Mouse (Mus musculus) liver, embryonic 13.5 days (tissue): Measurements from ENCODE around the gene Ctsc. TPM values are rescaled to one million over a fixed set of nuclear protein-coding genes. Genes with fewer than 3 reads are reported as not detected.

Experiments used
- ATAC-seq: fragments of 200-750 bp; cut with Nextera tagmentation; 2 replicates; pipeline ENCODE4 v1.8.0; 2017; ENCODE audit warnings: low read depth, mild to moderate bottlenecking, moderate number of reproducible peaks, moderate library complexity
- DNase-seq: peaks from one replicate; pipeline ENCODE4 v3.0.0; 2022
- H3K27ac ChIP-seq: fragments of 300-500 bp; sonication (generic); 2 replicates; pipeline ENCODE4 v1.5.1; 2015; ENCODE audit warnings: moderate library complexity, mild to moderate bottlenecking, inconsistent platforms
- H3K27me3 ChIP-seq: fragments of 300-500 bp; sonication (generic); 2 replicates; pipeline ENCODE4 v1.6.1; 2015; ENCODE audit warnings: mild to moderate bottlenecking, inconsistent platforms
- H3K36me3 ChIP-seq: fragments of 300-500 bp; sonication (generic); 2 replicates; pipeline ENCODE4 v1.6.1; 2015; ENCODE audit warnings: mild to moderate bottlenecking, inconsistent platforms
- H3K4me1 ChIP-seq: fragments of 300-500 bp; sonication (generic); replicated peaks from 2 replicates; pipeline ENCODE4 v1.6.1; 2015; ENCODE audit warnings: inconsistent platforms
- H3K4me2 ChIP-seq: fragments of 300-500 bp; sonication (generic); 2 replicates; pipeline ENCODE4 v1.6.1; 2015; ENCODE audit warnings: inconsistent platforms, mild to moderate bottlenecking, moderate library complexity
- H3K4me3 ChIP-seq: fragments of 300-500 bp; sonication (generic); replicated peaks from 2 replicates; pipeline ENCODE4 v1.5.1; 2015; ENCODE audit warnings: mild to moderate bottlenecking, inconsistent platforms
- H3K9ac ChIP-seq: fragments of 300-500 bp; sonication (generic); 2 replicates; pipeline ENCODE4 v1.6.1; 2015; ENCODE audit warnings: mild to moderate bottlenecking, inconsistent platforms
- H3K9me3 ChIP-seq: fragments of 300-500 bp; sonication (generic); replicated peaks from 2 replicates; pipeline ENCODE4 v1.6.1; 2016; ENCODE audit warnings: inconsistent platforms
- WGBS: fragments of 180-500 bp; shearing (Covaris S2); methylation state at CpG from one replicate; pipeline ENCODE4 v1.1.7; 2015; ENCODE audit not compliant: insufficient replicate concordance; 5-methylcytosine and 5-hydroxymethylcytosine counted together
- polyA plus RNA-seq: library from polyadenylated mRNA; unstranded; fragments of >200 nt; fragmentation: Nextera tagmentation; extraction: Ambion mirVana; gene quantifications from 2 replicates; pipeline ENCODE4 v1.2.1, GENCODE M21; 2015

The Ctsc gene
- polyA plus RNA-seq, 1 experiment from 2014 or later: 56.9 TPM

DNA sequence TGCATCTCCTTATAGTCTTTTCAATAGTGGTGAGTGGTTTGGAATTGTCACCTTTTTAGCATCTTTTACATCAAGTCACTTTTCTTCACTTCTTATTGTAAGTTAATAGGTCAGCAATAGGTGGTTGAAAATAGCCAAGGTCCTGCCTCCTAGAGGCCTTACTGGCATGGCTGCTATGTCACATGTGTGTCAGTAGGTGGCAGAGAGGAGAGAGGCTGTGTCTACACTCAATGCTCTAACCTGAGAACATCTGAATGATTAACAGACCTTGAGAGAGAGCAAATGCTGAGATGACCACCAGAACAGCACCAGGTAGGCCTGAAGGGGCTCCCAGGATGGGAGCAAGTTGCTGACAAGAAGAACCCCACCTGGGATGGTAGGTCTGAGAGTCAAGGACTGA, 65.9 kb downstream of the Ctsc start:
- no peak for ATAC-seq
- H3K27me3 ChIP-seq: no peaks in the 10 kb centered on the region

DNA sequence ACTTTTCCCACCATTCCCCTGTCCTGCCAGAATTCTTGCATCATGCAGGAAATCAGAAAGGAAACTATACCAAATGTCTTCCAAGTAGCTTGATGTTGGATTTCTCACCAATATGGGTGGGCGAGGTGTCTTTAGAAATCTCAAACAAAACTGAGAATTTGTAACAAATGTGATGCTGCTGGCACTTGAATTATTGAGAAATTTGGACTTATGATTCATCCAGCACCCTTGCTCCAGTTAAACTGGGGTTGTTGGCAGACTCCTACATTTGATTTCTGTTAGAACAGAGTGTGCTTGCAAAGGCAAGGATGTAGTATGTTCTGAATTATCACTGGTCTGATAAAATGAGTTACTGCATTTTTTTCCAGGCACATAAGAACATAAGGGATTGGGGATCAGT, 68.2 kb downstream of the Ctsc start:
- WGBS: 65% methylated on average over 1 of the region's 1 CpGs
- Histone ChIP-seq H3K4me1 (no peaks in the 10 kb centered on the region), H3K9ac (no peak overlapping the region), H3K27ac (no peak overlapping the region), H3K4me2 (no peak overlapping the region), H3K9me3 (no peaks in the 10 kb centered on the region), H3K27me3 (no peaks in the 10 kb centered on the region), H3K36me3 (no peaks in the 10 kb centered on the region), H3K4me3 (no peak overlapping the region)
- ATAC-seq: no peak
- DNase-seq: no peak

More for the DNA sequence above, 65.9 kb downstream of the Ctsc start:
- no peaks in the 10 kb centered on the region for H3K9me3 ChIP-seq
- H3K4me2 ChIP-seq: no peak overlapping the region
- H3K36me3 ChIP-seq: no peaks in the 10 kb centered on the region
- H3K4me1 ChIP-seq: no peaks in the 10 kb centered on the region
- no peak overlapping the region for H3K4me3 ChIP-seq
- H3K27ac ChIP-seq: no peak overlapping the region
- H3K9ac ChIP-seq: no peak overlapping the region
- DNase-seq: no peak

DNA sequence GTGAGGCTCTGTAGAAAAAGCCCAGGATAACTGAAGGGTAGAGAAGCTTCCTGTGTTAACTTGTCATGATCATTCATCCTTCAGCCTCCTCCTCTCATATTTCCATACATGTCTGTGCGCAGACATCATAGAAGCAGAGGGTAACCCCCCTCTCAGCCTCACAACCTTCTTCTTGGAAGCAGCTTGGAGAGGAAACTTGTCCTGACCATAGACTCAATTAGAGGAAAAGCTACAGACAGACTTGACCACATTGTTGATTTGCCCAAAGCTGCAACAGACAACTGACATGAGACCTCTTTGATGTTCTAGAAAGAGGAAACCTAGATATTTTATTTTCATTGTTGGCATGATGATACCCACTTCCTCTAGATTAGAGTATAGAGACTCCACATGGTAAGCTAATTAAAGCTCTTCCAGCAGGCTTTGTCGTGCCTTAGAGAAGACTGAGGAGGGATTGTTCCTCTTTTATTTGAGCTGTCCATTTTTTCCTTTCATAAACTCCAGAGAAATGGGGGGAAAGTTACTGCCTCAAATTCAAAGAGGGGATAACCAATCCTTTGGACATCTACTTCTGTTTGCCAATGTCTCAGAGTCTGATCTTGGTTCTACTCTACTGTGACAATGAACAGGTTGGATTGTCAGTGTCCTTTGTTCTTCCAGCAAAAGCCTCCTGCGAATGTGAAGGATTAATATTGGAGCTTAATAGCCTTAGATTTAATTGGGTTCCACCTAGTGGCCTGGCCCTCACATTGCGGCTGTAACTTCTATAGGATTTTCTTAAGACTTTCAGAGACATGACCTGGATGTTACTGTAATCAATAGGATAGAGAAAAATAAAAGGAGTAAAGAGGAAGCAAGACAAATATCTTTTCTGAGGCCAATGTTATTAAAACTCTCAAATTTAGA, 79.2 kb downstream of the Ctsc start:
- WGBS: 36% methylated on average over 4 of the region's 4 CpGs

DNA sequence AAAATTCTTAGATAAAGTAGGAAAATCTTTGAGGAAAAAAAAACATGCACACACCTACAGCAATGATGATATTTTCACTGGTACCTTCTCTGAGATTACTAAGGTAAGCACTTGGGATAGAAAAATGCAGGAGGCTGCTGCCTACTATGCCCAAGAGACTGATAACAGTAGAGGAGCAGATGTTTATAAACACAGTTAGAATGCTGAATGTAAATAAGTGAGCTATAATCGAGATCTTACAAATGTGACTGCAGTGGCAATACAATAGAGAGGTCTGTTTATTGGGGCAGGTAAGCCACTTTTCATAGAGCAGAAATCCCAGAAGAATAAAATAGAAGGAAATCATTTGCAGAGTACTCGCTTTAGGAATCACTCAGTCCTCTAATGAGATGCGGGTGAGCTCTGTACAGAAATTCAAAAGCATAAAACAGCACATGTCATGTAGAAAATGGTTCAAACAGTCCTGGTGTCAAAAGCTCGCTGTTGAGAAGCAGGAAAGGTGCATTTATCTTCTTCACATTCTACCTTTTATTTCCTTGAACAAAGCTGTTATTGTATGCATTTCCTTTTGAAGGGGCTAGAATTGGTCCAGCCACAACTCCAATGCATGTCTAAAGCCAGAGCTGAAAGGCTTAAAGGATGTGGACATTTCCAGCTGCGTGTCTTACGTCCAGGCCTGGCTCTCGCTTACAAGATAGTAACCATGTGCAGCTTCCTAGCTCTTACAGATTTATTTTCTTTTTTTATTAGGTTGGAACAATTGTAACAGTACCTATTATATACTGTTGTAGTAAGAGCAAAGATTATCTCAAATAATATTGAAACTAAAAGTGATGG, 80.4 kb downstream of the Ctsc start:
- Histone ChIP-seq H3K9me3 (no peaks in the 10 kb centered on the region), H3K27me3 (no peaks in the 10 kb centered on the region), H3K9ac (no peak overlapping the region), H3K4me3 (no peak overlapping the region), H3K36me3 (no peaks in the 10 kb centered on the region), H3K4me1 (no peaks in the 10 kb centered on the region), H3K27ac (no peak overlapping the region), H3K4me2 (no peak overlapping the region)
- 58% methylated on average over 7 of the region's 7 CpGs for WGBS
- ATAC-seq (no peak), DNase-seq (no peak)

More for the DNA sequence above, 79.2 kb downstream of the Ctsc start:
- ATAC-seq (no peak), DNase-seq (no peak)
- Histone ChIP-seq H3K4me3 (no peak overlapping the region), H3K27me3 (no peaks in the 10 kb centered on the region), H3K27ac (no peak overlapping the region), H3K36me3 (no peaks in the 10 kb centered on the region), H3K9me3 (no peaks in the 10 kb centered on the region), H3K4me1 (no peaks in the 10 kb centered on the region), H3K9ac (no peak overlapping the region), H3K4me2 (no peak overlapping the region)

Other genes with a start within 250 kb of the Ctsc start
- gene Rab38, start 152.2 kb downstream of the Ctsc start, polyA plus RNA-seq: 4.8 and 5.2 TPM in 2 replicates